Mouse (Mus musculus) retina, postnatal 7 days (tissue): ENCODE results near the gene Rbms3.
A peak's percentile ranks its signal among the peaks of the same experiment; 100 is the strongest.

ENCODE experiments used
- DNase-seq: peaks from one replicate; pipeline ENCODE4 v3.0.0-alpha.2; 2012; ENCODE audit warnings: low read depth, low spot score

Rbms3 gene

GRCm38 (mm10) chr9:116905646-116906045 lies 724.1 kb downstream of the Rbms3 start:
- DNase-seq: peak; percentile 32

GRCm38 (mm10) chr9:116903304-116903993 lies 726.3 kb downstream of the Rbms3 start:
- no peak for DNase-seq

- DNase-seq: no peak
These were observed 730.3 kb downstream of the Rbms3 start for GRCm38 (mm10) chr9:116899403-116899802.

- no peak for DNase-seq
These were observed 742.6 kb downstream of the Rbms3 start for GRCm38 (mm10) chr9:116886973-116887680.

- no peak for DNase-seq
These were observed 744.1 kb downstream of the Rbms3 start for GRCm38 (mm10) chr9:116885617-116886016.

GRCm38 (mm10) chr9:116880503-116880902 lies 749.2 kb downstream of the Rbms3 start:
- DNase-seq: no peak

- no peak for DNase-seq
These were observed 749.9 kb downstream of the Rbms3 start for GRCm38 (mm10) chr9:116879600-116880457.

- DNase-seq: no peak
These were observed 752.9 kb downstream of the Rbms3 start for GRCm38 (mm10) chr9:116876786-116877185.

- DNase-seq: no peak
These were observed 755.8 kb downstream of the Rbms3 start for GRCm38 (mm10) chr9:116873976-116874320.

GRCm38 (mm10) chr9:116873033-116873975 lies 756.4 kb downstream of the Rbms3 start:
- peak; percentile 14 for DNase-seq

- no peak for DNase-seq
These were observed 757.4 kb downstream of the Rbms3 start for GRCm38 (mm10) chr9:116872346-116872745.

- no peak for DNase-seq
These were observed 758.1 kb downstream of the Rbms3 start for GRCm38 (mm10) chr9:116871576-116871975.

GRCm38 (mm10) chr9:116866060-116866459 lies 763.7 kb downstream of the Rbms3 start:
- DNase-seq: no peak

GRCm38 (mm10) chr9:116863626-116864025 lies 766.1 kb downstream of the Rbms3 start:
- no peak for DNase-seq

- no peak for DNase-seq
These were observed 767.4 kb downstream of the Rbms3 start for GRCm38 (mm10) chr9:116862341-116862740.

- no peak for DNase-seq
These were observed 771.7 kb downstream of the Rbms3 start for GRCm38 (mm10) chr9:116857861-116858595.

GRCm38 (mm10) chr9:116857151-116857550 lies 772.6 kb downstream of the Rbms3 start:
- DNase-seq: no peak

GRCm38 (mm10) chr9:116855744-116856143 lies 774.0 kb downstream of the Rbms3 start:
- DNase-seq: no peak

- DNase-seq: no peak
These were observed 780.8 kb downstream of the Rbms3 start for GRCm38 (mm10) chr9:116848905-116849304.

- no peak for DNase-seq
These were observed 781.5 kb downstream of the Rbms3 start for GRCm38 (mm10) chr9:116848166-116848565.
